Mouse (Mus musculus) ES-E14 (cell line): ENCODE measurements around the gene Peak1. TPM values are rescaled to one million over a fixed set of nuclear protein-coding genes. Genes with fewer than 3 reads are reported as not detected.

Source experiments
- DNase-seq: peaks from one replicate; pipeline ENCODE4 v3.0.0-alpha.2; 2013; ENCODE audit warnings: low read depth, low spot score
- H3K27ac ChIP-seq: 2 replicates; pipeline ENCODE4 v1.5.1; 2012; ENCODE audit warnings: low read depth, mild to moderate bottlenecking, low read length, moderate library complexity, mixed read lengths; ENCODE audit not compliant: poor library complexity, insufficient read depth, severe bottlenecking
- H3K36me3 ChIP-seq: 2 replicates; pipeline ENCODE4 v1.6.1; 2012; ENCODE audit warnings: mild to moderate bottlenecking, low read length, moderate library complexity, mixed read lengths; ENCODE audit not compliant: control insufficient read depth, poor library complexity, insufficient read depth, severe bottlenecking
- H3K4me1 ChIP-seq, 2 experiments: fragments of 150-350 bp in 1 of 2; sonication (generic) in 1 of 2; 2 replicates each; pipeline ENCODE4 v1.6.1; 2012; ENCODE audit warnings: low read length in 2 of 2, mild to moderate bottlenecking in 1 of 2, mixed read lengths in 1 of 2; ENCODE audit not compliant: control insufficient read depth in 2 of 2, insufficient read depth in 2 of 2, poor library complexity in 1 of 2
- H3K4me3 ChIP-seq, 2 experiments: fragments of 150-350 bp in 1 of 2; sonication (generic) in 1 of 2; 2 replicates each; pipeline ENCODE4 v1.5.1; 2012; ENCODE audit warnings: low read length in 2 of 2, low read depth in 1 of 2, mild to moderate bottlenecking in 1 of 2, mixed read lengths in 1 of 2; ENCODE audit not compliant: insufficient read depth in 1 of 2, poor library complexity in 1 of 2, severe bottlenecking in 1 of 2
- H3K9ac ChIP-seq: 2 replicates; pipeline ENCODE4 v1.6.1; 2012; ENCODE audit warnings: low read depth, mild to moderate bottlenecking, low read length, mixed read lengths; ENCODE audit not compliant: poor library complexity, insufficient read depth, severe bottlenecking
- H3K9me3 ChIP-seq: fragments of 150-350 bp; sonication (generic); 2 replicates; pipeline ENCODE4 v1.6.1; 2012; ENCODE audit warnings: low read depth, mild to moderate bottlenecking, low read length; ENCODE audit not compliant: control insufficient read depth, insufficient read depth
- CHD2 ChIP-seq: IDR thresholded peaks from 2 replicates; pipeline ENCODE4 v1.6.1; 2014; ENCODE audit warnings: mild to moderate bottlenecking, low read depth, low read length, inconsistent platforms
- HCFC1 ChIP-seq: IDR thresholded peaks from 2 replicates; pipeline ENCODE4 v1.6.1; 2012; ENCODE audit warnings: low read length, inconsistent platforms, borderline replicate concordance; ENCODE audit not compliant: insufficient read depth
- MAFK ChIP-seq: IDR thresholded peaks from 2 replicates; pipeline ENCODE4 v1.6.1; 2014; ENCODE audit warnings: mild to moderate bottlenecking, low read depth, low read length, inconsistent platforms; ENCODE audit not compliant: insufficient read depth
- ZC3H11A ChIP-seq: IDR thresholded peaks from 2 replicates; pipeline ENCODE4 v1.6.1; 2012; ENCODE audit warnings: low read depth, mild to moderate bottlenecking, inconsistent platforms, low read length, borderline replicate concordance
- ZNF384 ChIP-seq: IDR thresholded peaks from 2 replicates; pipeline ENCODE4 v1.6.1; 2012; ENCODE audit warnings: low read depth, low read length, inconsistent platforms
- in situ Hi-C, 2 experiments: fragments of 600-800 bp; cut with MboI; formaldehyde crosslinking; loops; one replicate each; pipeline ENCODE4 v1.15.1; 2025; ENCODE audit warnings: low sequenced_read_pairs in 2 of 2, inconsistent platforms in 1 of 2; ENCODE audit not compliant: unreplicated experiment in 2 of 2
- total RNA-seq: library from RNA; depleted of rRNA; stranded (reverse); fragments of 300-350 nt; gene quantifications from 2 replicates; pipeline ENCODE4 v1.2.3, GENCODE M21; 2012

Gene Peak1
- total RNA-seq, 1 experiment, result 14.5 TPM

GRCm38 (mm10) chr9:56420236-56420635 lies 2.4 kb upstream of the Peak1 start:
- no peak overlapping the region for H3K4me3 ChIP-seq
- DNase-seq, result no peak

DNA sequence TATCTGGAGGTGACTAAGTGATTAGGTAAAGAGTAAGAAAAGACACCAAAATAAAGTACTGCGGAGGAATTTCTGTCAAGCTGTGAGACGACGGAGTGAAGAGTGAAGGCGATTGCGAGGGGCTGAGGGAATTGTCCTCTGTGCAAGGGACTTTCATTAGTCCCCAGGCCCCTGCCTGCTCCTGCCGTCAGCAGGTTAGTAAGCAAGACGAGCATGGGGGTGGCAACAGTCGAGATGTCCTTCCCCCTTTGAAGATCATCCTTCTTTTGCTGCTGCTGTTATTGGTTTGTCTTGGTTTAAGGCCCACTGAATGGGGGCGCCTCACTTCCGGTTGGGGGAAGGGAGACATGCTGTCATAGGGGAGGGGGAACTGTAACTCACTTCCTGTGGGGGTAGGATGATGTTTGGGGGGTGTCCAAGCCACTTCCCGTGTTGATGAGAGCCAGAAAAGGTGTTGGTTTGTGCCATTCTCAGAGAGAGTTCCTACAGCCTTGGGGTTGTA lies 922 bp upstream of the Peak1 start:
- TF ChIP-seq CHD2 (peak; percentile 60; the same call in 1 of the 2 replicates), MAFK (0 out of 2 replicates have a peak, but pooled peaks have one; percentile 5), ZNF384 (no peak)
- DNase-seq, result no peak
- peak overlapping the region; percentile 72 for H3K9ac ChIP-seq
- peak overlapping the region; percentile 68 for H3K27ac ChIP-seq
- peak overlapping the region; percentile 72 to 87 for H3K4me3 ChIP-seq
- H3K36me3 ChIP-seq, result no peaks in the 10 kb centered on the region
- in situ Hi-C loops, result loop anchor here in 1 of 2 experiments (10.0 kb wide), 1 partner anchor 136 kb away; no protein-coding TSS in a partner anchor
- H3K4me1 ChIP-seq, result peaks cover 0 to 5% of the 10 kb centered on the region in 2 experiments; a peak in 2 of 4 replicates
- no peaks in the 10 kb centered on the region for H3K9me3 ChIP-seq

More at GRCm38 (mm10) chr9:56420236-56420635, 2.4 kb upstream of the Peak1 start:
- in situ Hi-C loops, result no loop called here
- Histone ChIP-seq H3K9me3 (no peaks in the 10 kb centered on the region), H3K27ac (no peak overlapping the region), H3K4me1 (peaks cover 0 to 5% of the 10 kb centered on the region in 2 experiments; a peak in 2 of 4 replicates), H3K36me3 (no peaks in the 10 kb centered on the region), H3K9ac (no peak overlapping the region)
- TF ChIP-seq HCFC1 (no peak), ZC3H11A (no peak), CHD2 (no peak)

DNA sequence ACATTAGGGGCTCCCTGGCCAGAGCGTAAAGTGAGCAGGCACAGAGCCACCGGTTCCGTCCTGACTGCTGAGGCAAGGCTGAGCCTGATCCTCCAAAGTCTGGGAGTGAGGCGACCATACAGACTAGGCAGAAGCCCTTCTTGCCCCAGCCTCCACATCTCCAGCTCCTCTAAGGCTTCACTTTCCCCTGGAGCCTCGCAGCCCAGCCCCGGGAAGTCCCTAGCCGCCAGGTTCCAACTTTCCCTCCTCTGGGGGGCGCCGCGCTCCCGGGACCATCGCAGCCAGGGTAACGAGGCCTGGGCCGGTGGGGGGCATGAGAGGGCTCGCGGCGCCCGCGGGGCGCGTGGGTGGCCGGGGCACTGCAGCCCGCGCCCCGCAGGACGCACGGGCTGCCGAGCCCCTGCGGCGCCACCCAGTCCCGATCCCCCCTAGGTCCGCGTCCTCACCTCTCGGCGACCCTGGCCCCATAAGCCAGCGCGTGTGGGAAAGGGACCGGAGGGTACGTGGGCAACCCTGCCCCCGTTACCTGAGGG lies 386 bp downstream of the Peak1 start:
- Histone ChIP-seq H3K9ac (peak overlapping the region; percentile 85), H3K4me3 (peak overlapping the region; percentile 84 to 87), H3K4me1 (peaks cover 0 to under 1% of the 10 kb centered on the region in 2 experiments; a peak in 2 of 4 replicates), H3K9me3 (no peaks in the 10 kb centered on the region), H3K36me3 (no peaks in the 10 kb centered on the region), H3K27ac (peak overlapping the region; percentile 65)
- in situ Hi-C loops, result loop anchor here in 1 of 2 experiments (10.0 kb wide), 1 partner anchor 137 kb away; no protein-coding TSS in a partner anchor
- TF ChIP-seq CHD2, result no peak
- TF ChIP-seq MAFK, result no peak
- TF ChIP-seq ZNF384, result no peak
- no peak for TF ChIP-seq HCFC1
- no peak for TF ChIP-seq ZC3H11A
- peak; percentile 62 for DNase-seq

GRCm38 (mm10) chr9:56415935-56416607 lies 1.8 kb downstream of the Peak1 start:
- Histone ChIP-seq H3K27ac (no peak overlapping the region), H3K4me1 (no peaks in the 10 kb centered on the region), H3K4me3 (no peak overlapping the region), H3K9me3 (no peaks in the 10 kb centered on the region), H3K9ac (no peak overlapping the region), H3K36me3 (no peaks in the 10 kb centered on the region)
- no peak for TF ChIP-seq HCFC1
- no peak for TF ChIP-seq CHD2
- TF ChIP-seq ZNF384, result no peak
- TF ChIP-seq ZC3H11A, result no peak
- no peak for TF ChIP-seq MAFK
- in situ Hi-C loops, result loop anchor here in 1 of 2 experiments (10.0 kb wide), 1 partner anchor 139 kb away; no protein-coding TSS in a partner anchor
- no peak for DNase-seq
